8 mouse cellular contexts compared by ENCODE assay signal in genomic region chr12:89811815-89812549, GRCm38 (mm10).
DNase-seq lines count a peak whose midpoint lies in the region; ATAC-seq and TF ChIP-seq lines count a peak whose summit lies in the region.

No protein-coding gene starts in this region.

- no peak overlapping the region for H3K27ac ChIP-seq in intestine, postnatal 0 days (ENCODE audit: low read depth, low read length)

- H3K9me3 ChIP-seq in intestine, postnatal 0 days (ENCODE audit: control insufficient read depth) = no peaks in the 10 kb centered on the region
- peaks cover 12% of the 10 kb centered on the region; the same call in 1 of the 2 replicates for H3K9me3 ChIP-seq in megakaryocyte, embryonic 14.5 days

- H3K9ac ChIP-seq in intestine, postnatal 0 days (ENCODE audit: low read depth, low read length) = no peak overlapping the region

- peak; percentile 80 for ATAC-seq in intestine, postnatal 0 days

- DNase-seq in adrenal gland, postnatal 25 days = peak; percentile 44
- peak; percentile 88 for DNase-seq in embryo, embryonic 9.5 days (ENCODE audit: extremely low spot score)
- peak; percentile 40 for DNase-seq in gonadal fat pad, adult 2 months (ENCODE audit: low read depth)
- DNase-seq in left cerebral cortex, postnatal 14 days (ENCODE audit: low spot score in 2 of 2) = peak; percentile 81
- DNase-seq in right cerebral cortex, postnatal 14 days = peak; percentile 69
- no peak for DNase-seq in spleen, adult 18-20 months

- H3K4me2 ChIP-seq in intestine, postnatal 0 days (replicated peaks; ENCODE audit: low read depth) = peak overlapping the region; percentile 74

- TF ChIP-seq CTCF in intestine, postnatal 0 days (IDR thresholded peaks at IDR 0.05; ENCODE audit: low read depth) = peak; percentile 22; the same call in 1 of the 2 replicates

- no peaks in the 10 kb centered on the region for H3K36me3 ChIP-seq in intestine, postnatal 0 days (ENCODE audit: control insufficient read depth, insufficient read depth)
- no peaks in the 10 kb centered on the region for H3K36me3 ChIP-seq in megakaryocyte, embryonic 14.5 days (replicated peaks; ENCODE audit: low read length)

- intact Hi-C loops in left cerebral cortex, postnatal 14 days (cut with DNase I) = loop anchor here (10.0 kb wide), 1 partner anchor 297 kb away; no protein-coding TSS in a partner anchor

- peak overlapping the region; percentile 38 for H3K4me3 ChIP-seq in intestine, postnatal 0 days (ENCODE audit: low read depth, low read length)
- H3K4me3 ChIP-seq in megakaryocyte, embryonic 14.5 days (replicated peaks) = peak overlapping the region; percentile 88

- H3K27me3 ChIP-seq in intestine, postnatal 0 days (replicated peaks; ENCODE audit: control insufficient read depth, insufficient read depth, low read length) = 0 out of 2 replicates have a peak, but pooled peaks cover 16% of the 10 kb centered on the region
- H3K27me3 ChIP-seq in megakaryocyte, embryonic 14.5 days (replicated peaks) = peaks cover 29% of the 10 kb centered on the region

- H3K4me1 ChIP-seq in intestine, postnatal 0 days (replicated peaks; ENCODE audit: control insufficient read depth, insufficient read depth, low read length) = no peaks in the 10 kb centered on the region
- H3K4me1 ChIP-seq in megakaryocyte, embryonic 14.5 days = peaks cover 12% of the 10 kb centered on the region

- WGBS in intestine, postnatal 0 days = under 1% methylated on average over 35 of the region's 36 CpGs

Comparison
In these comparisons a context has a peak if more than half of its experiments do, and no peak if none do; other contexts are left out.
1. DNase-seq: peak in adrenal gland, postnatal 25 days (single experiment), embryo, embryonic 9.5 days (single experiment), gonadal fat pad, adult 2 months (single experiment), left cerebral cortex, postnatal 14 days (2 of 2) and right cerebral cortex, postnatal 14 days (single experiment); none in spleen, adult 18-20 months (0 of 2).